Mouse (Mus musculus) cerebral cortex, adult 2 months (tissue): ENCODE measurements around the gene Exoc3.

Source experiments
- WGBS: fragments of 180-500 bp; shearing (Covaris S2); methylation state at CpG from one replicate; pipeline ENCODE4 v1.1.7; 2018; 5-methylcytosine and 5-hydroxymethylcytosine counted together

Exoc3 gene

DNA sequence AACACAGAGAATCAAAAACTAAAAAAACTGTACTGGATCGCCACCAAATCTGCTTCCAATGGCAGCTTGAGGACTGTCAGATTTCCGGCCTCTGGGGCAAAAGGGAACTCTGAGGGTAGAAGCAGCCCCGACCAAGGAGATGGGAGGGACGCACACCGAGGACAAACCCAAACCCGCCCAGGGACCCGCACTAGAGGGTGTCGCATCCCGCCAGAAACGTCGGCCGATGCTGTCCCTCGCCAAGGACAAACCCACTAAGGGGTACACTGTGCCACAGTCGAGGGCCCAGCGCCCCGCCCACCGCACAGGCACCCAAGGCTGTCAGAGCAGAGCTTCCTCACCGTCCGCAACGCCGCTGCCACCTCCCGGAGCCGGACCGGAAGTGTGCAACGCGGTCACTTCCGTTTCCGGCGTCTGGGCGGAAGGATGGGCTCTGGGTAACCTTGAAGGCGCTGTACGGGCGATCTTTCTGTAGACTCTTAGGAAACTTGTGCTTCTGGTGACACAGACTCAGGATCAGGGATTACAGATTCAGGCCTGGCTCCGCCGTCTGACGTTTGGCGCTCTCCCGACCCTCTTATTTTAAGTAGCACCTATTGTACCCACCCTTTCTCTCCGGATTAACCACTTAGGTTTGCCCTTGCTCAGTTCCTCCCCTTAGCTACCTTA, at the start of gene Exoc3:
TSS of gene Exoc3 (minus strand) at position 416 of the 669 bp plus-strand sequence.
- WGBS, result under 1% methylated on average over 39 of the region's 39 CpGs

DNA sequence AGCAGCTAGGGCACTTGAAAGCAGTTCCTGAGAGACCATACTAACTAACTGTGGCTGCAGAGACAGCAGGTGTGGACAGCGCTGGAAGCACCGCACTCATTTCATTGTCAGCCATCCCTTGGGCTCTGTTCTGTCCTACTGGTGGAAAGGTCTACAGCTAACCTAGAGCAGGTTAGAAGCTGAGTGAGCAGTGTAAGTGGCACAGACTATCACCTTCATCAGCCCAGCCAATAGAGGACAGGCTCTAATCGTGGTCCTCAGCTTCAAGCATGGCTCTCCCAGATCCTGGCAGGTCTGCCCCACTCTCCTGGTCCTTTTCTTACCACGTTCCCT, 37.3 kb upstream of the Exoc3 start:
- 42% methylated on average over 4 of the region's 4 CpGs for WGBS

DNA sequence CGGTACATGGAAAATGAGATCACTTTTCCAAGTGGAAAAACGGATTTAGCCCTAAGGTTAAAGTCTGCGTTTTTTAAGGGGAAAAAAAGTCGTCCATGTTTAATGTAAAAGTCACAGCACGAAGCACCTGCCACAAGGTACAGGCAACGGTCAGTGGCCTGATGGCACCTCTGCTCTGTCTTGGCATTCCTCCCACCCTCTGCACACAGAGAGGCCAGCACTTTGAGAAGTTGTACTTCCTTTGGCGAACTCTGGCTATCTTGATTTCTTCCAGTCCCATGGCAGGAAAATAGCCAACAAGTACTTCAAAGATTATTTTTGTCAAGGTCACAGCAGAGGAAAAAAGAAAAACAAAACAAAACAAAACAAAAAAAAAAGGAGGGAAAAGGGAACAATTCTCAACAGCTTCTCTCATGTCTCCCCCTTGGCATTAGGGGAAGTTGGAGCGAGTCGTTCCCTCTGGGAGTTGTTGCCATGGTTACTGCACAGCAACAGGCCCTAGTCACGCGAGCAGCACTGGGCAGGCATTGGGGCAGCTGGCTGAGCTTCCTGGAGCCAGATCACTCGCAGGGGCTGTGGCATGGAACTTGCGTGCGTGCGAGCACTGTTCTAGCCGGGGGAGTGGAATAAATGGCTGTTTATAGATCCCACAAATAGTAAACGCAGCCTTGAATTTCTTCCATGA, 36.8 kb upstream of the Exoc3 start:
- WGBS, result 17% methylated on average over 17 of the region's 17 CpGs

DNA sequence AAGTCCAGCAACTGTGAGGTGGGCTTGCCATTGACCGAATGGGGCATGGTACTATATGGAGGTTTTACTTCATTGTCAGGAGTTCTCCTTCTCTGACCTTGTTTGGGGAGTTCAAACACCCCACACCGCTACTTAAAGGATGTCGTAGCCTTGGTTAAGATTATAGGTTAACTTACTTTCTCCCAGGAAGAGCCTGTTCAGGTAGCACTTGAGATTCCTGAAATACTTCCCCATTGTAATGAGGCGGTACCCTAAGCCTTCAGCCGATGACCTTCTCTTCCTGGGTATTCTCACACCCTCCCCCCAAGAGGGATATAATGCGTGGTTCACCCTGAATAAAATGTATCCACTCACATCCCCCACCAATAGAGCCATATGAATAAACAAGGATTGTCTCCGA, 29.0 kb upstream of the Exoc3 start:
- 90% methylated on average over 7 of the region's 7 CpGs for WGBS

DNA sequence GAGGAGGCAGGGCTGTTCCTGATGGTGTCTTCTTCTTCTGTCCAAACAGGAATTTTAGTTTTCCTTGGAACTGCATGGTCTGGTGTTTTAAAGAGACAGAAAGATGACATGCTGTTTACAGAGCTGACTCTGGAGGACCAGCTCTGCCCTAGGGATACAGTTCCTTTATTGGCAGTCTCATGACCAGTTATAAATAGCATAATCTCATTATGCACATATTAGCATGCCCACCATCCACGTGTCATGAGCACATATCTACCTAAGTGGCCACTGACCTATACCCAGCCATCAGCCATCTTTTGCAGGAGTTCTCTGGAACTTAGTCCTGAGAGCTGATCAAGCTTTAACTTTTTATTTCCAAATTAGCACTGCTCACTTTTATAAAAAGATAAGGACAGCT, 12.1 kb upstream of the Exoc3 start:
- WGBS, result 71% methylated on average over 1 of the region's 1 CpGs

DNA sequence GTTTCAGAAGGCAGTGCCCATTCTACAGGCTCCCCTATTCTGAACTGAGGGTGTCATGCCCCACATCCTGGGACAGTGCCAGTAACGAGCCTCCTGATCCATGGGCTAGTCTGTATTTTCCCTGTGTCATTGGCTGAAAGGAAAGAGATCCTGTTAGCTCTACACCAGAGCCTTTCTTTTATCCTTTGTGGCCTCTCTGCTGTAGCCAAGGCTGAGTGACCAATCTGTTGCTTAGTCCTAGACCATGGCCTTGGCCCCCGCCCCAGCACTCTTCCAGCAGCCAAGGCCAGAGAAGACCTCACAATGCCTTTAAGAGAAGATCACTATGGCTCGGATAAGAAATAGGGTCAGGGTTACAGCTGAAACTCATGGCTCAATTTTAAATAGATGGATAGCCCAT, 9.9 kb upstream of the Exoc3 start:
- 62% methylated on average over 3 of the region's 3 CpGs for WGBS

DNA sequence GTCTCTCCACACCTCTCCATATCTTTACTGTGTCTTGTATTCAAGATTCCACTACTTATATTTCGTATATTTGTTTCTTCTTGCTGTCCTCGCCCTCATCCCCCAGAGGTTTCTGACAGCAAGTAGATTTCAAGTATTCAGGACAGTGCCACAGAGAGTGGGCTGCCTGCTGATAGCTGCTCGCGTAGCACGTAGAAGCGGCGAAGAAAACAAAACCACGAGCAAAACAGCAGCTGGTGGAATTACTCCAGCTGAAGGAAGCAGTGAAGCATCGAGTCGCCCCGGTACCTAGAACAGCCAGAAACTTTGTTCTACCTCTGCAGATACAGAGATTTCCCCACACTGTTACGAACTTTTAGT, 434 bp upstream of the Exoc3 start:
- WGBS, result 9% methylated on average over 12 of the region's 12 CpGs

DNA sequence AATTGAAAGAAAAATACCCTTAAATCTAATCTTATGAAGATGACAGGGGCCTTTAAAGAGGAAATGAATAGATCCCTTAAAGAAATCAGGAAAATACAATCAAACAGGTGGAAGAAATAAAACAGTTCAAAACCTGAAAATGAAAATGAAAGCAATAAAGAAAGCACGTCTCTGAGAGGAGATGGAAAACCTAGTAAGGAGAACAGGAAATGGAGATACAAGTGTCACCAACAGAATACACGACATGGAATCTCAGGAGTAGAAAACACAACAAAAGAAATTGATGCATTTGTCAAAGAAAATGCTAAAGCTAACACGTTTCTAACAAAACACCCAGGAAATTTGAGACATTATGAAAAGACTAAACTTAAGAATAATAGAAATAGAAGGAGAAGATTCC, 12.1 kb downstream of the Exoc3 start:
- WGBS, result 72% methylated on average over 3 of the region's 3 CpGs

DNA sequence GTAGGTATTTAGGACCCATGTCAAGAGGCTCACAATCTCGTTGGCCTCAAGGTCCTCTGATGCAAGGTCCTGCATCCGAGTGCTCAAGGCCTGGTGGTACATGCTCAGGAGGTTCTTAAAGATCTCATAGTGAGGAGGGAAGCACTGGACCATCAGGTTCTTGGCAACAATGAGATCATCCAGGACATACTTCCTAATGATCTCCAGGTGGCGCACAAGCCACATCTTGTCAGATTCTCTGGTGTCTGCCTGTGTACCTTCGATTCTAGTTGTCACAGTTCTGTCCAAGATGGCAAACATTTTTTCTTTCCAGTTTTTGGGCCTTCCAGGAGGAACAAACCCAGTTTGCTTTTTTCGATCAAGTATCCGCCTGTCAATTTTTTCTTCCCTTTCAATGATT, 15.9 kb downstream of the Exoc3 start:
- 79% methylated on average over 6 of the region's 6 CpGs for WGBS

DNA sequence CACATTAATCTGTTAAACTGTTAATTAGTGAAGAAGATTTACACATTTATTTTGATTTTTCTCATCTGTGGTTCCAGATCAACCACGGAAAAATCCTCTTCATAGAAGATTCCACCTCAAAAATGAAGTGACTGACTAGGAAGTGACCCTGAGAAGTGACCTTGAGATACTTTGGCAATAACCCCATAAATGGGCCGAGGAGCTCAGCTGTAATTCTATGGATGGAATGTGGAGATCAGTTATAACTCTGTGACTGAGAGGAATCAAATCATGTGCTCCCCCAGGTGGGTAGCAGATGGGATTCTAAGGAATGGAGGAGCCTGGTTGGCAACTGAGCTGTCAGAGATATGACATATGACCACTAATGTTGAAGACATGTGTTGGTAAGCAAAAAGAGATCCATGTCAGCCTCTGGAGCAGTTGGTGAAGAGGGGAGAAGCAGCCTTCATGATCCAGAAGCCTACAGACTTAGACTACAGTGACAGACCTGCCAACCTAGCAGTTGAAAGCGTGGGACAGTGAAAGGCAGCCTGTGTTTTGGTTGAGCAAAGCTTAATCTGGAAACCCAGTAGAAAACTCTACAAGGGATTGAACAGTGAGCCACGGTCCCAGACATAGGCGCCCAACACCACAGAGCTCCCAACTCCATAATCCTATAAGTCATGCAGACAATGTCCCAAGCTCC, 25.4 kb downstream of the Exoc3 start:
- 64% methylated on average over 5 of the region's 5 CpGs for WGBS

DNA sequence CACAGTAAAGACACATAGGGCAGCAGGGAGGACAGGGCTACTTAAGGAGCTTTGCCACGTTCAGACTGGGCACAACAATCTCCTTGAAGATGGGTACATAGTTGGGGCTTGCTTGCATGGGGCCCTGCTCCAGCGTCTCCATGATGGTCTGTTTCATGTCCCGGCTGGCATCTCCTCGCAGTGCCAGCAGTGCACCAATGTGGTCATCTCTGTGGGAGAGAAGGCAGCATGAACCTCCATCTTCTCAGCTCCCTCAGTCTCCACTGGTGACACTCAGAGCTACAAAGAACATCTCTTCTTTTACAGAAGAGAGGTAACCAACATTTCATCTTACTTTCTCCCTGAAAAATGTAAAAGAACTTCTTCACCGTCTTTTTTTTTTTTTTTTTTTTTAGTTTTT, 36.5 kb downstream of the Exoc3 start:
- 96% methylated on average over 5 of the region's 5 CpGs for WGBS

DNA sequence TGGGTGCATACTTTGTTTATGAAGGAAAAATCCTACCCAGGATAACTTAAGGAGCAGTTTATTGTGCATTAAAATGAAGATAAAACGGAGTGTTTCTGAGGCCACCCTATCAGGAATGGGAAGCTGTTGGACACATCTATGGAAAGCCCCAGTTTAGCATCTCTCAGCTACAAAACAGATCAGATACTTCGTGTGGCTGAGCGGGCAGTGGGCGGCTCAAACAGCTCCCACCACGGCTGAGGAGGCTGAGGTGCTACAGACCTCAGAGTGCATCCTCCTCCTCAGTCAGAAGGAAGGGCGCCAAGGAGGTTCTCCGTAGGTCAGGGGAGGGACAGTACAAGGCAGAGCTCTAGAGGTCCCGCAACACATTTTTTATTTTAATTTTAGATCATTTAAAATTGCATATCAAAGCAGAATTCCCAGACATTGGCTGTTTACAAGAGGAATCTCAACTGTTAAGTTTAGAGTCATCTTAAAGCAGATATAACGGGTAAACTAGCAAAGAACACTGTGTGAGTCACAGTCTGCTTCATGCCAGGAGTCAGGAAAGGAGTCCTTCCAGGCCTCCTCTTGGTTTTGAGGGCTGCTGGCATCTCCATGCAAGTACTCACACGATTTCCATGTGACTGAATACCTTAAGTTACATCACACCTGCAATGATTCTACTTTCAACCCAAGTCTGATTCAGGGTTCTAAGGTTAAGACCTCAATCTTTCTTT, 38.9 kb downstream of the Exoc3 start:
- WGBS, result 54% methylated on average over 10 of the region's 10 CpGs

DNA sequence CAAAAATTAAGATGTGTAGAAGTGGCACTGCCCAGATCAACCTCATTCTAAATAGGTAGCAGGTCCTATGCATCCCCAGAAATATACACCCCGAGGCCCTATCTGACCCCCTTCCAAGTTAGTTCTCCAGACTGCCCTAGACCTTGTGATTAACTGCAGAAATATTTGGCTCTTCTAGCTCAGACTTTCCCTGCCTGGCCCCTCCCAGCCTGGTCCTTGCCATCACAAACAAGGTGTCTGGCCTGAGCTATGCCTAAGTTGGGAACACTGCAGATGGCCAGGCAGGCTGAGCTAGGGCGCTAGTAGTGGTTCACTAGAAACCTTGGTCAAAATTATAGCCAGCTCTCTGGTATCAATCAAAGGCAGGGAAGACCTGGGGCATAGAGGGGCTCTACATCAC, 41.0 kb downstream of the Exoc3 start:
- 86% methylated on average over 2 of the region's 2 CpGs for WGBS

DNA sequence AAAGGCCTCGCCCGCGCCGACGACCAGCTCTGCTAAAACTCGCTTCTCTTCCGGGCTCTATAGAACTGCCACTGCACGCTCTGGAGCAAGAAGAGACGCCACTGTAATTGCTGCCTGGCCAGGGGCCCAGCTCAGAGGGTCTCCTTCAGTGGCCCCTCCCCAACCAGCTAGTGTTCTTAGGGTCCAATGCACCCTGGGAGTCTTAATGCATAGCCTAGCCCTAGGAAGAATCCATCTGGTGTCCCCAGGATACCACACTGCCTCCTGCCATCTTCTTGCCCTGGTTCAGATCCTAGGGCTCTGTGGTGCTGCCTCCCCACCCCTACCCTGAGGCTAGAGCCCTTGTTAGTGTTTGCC, 41.5 kb downstream of the Exoc3 start:
- 4% methylated on average over 9 of the region's 9 CpGs for WGBS

DNA sequence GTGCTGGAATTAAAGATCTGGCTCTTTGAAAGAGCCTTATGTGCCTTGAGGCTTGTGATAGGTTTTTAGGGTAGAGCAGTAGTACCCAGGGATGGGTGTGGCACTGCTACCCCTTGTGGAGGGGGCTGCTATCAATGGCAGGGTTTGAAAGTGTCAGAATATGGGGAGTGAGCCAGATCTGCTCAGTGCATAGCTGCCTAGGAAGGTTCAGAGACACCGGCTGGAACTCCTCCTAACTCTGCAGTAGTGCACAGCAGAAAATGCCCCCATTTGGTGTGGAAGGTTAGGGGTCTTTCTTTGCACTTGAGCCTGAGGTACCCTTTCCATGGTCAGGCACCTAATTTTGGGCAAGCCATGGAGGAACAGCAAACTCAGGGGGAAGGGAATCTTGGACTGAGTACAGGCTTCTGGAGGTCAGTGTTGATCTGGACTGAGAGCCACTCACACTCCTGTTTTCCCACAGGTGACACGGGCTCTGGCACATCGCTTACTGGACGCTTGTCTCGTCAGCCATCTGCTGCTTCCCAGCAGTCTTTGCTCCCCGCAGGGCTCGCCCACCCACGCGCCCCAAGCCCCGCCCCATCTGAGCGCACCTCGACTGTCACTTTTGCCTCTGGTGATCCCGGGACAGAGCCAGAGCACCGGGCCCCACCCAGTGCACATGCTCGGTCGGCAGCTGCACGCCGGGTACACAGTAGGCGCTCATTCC, 42.0 kb downstream of the Exoc3 start:
- 9% methylated on average over 19 of the region's 19 CpGs for WGBS

DNA sequence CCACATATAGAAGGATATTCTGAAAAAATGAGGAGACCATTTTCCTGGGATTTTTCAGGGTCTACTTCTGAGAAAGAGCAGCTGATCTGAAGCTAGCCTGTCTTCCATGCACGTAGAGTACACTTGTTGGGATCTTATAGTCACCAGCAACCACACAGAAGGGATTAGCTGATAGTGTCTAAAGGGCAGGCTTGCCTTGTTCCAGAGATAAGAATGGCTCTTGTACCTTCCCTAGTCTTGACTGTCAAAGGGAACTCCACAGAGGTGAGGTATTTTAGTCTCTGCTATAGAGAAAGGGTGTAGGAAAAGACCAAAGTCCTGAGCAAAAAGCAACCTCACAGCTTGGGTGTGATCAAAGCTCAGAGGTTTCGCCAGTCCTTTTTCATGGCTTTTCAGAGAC, 61.2 kb downstream of the Exoc3 start:
- 94% methylated on average over 2 of the region's 2 CpGs for WGBS

DNA sequence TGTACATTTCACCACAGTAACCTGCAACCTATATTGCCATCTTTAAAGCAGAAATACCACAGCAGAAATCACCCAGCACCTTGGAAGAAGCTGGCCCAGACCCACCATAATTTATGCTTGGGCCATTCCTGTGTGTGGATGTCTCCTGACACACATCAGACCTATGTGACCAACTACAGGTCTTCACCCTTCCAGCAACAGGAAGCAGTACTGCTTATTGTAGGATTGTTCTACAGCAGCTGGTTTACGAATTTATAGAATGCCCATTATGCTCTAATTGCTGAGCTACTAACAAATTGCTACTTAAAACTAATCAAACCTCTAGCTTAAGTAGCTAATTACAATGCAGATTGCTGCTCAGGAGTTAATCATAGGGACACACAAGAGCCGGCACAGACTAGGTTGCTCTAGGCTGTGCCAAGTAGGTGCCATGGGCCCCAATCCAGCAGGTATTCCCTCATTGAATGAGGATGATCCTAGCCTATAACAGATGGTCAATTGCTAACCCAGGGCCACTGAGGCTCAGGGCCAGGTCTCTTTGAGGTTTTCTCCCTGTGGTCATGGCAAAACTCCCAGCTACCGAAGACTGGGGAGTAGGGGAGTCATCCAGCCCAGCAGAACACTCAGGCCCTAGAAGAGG, 62.4 kb downstream of the Exoc3 start:
- 75% methylated on average over 3 of the region's 3 CpGs for WGBS

DNA sequence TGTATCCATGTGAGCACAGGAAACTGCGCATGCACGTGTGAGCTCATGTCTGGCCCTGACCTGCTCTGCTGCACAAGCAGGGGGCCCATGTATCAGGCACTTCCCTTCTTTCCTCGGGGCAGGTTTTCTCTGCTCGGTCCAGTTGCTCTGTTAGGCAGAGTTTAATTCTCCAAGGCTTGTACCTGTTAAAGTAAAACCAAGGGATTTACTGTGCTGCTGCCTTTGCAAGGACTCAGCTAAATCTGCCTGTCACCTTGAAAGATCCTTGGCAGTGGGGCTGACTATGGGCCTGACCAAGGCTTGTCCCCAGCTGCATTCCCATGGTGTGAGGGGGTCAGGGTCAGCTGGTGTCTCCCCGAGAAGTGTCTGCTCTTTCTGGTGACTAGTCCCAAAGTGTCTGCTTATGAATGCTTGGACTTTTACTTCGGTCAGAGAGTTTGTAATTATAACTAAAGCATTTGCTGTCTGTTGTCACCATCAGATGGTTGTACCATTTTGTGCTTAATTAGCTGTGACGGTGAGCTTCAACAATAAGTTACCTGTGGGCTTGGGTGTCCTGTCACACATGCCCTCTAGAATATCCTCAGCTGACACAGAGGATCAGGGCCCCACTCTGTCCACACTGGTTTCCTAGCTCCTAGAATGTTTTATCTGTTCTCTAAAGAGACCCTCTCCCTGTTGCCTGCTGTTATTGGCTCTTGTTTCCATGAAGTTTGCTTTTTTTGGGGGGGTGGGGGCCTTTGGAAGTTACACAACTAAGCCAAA, 64.2 kb downstream of the Exoc3 start:
- 82% methylated on average over 7 of the region's 7 CpGs for WGBS

DNA sequence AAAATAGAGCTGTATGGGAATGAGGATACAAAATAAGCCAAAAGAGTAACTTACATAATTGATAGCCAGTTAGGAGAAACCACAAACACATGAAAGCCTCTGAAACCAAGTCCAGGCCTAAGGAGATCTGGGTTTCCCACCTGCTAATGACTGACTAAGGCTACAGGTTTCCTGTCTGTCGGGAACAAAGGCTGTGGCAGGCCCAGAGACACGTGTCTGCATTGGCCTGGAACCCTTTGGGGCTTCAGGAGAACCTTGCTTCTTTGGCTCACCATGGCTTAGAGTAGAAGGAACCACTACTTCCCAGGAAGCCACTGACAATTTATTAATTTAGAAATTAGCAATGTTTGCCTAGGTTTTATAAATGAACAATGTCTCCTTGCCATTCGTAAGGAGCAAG, 65.2 kb downstream of the Exoc3 start:
- 82% methylated on average over 3 of the region's 3 CpGs for WGBS

DNA sequence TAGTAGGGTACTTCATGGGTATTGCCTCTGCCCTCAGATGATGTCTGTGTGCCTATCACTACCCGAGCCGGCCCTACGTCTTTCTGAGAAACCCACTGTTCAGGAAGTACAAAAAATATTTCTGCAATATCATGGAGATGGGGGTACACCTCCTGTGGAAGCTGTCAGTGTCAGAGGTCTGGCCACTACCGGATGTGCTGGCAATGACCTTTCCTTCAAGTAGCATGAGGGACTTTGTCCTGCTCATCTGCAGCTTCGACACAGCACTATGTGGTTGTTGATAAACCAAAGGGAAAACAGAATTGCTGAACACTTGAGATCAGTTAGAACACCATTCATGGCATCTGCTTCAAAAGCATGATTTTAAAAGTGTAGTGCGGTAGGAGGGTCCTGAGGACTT, 67.7 kb downstream of the Exoc3 start:
- 96% methylated on average over 6 of the region's 6 CpGs for WGBS
